Mouse (Mus musculus): ENCODE measurements around the gene Cipc.

GRCm38 (mm10) chr12:86989378-86989777 lies 42.5 kb downstream of the Cipc start:
- no peak for TF ChIP-seq POLR2A (IDR thresholded peaks at IDR 0.05; ENCODE audit: extremely low read depth, insufficient read depth, low read length)
- no peak for TF ChIP-seq CTCF (IDR thresholded peaks at IDR 0.05; ENCODE audit: extremely low read depth, insufficient read depth, low read length)
